Mouse (Mus musculus) C2C12 (cell line): ENCODE data around the gene Lfng. TPM values are rescaled to one million over a fixed set of nuclear protein-coding genes. Genes with fewer than 3 reads are reported as not detected.

Experiments
- H3K27me3 ChIP-seq: one replicate; pipeline ENCODE4 v1.6.1; 2011; ENCODE audit not compliant: control insufficient read depth, insufficient read depth, insufficient read length
- H3K36me3 ChIP-seq: one replicate; pipeline ENCODE4 v1.6.1; 2011; ENCODE audit not compliant: control insufficient read depth, insufficient read depth
- H3K4me3 ChIP-seq: one replicate; pipeline ENCODE4 v1.5.1; 2011; ENCODE audit warnings: mild to moderate bottlenecking, control low read depth; ENCODE audit not compliant: poor library complexity, insufficient read depth, severe bottlenecking
- H3K79me2 ChIP-seq: one replicate; pipeline ENCODE4 v1.6.1; 2011; ENCODE audit not compliant: control insufficient read depth, insufficient read depth
- H3K79me3 ChIP-seq: one replicate; pipeline ENCODE4 v1.6.1; 2011; ENCODE audit warnings: low read depth, control low read depth
- H3ac ChIP-seq: one replicate; pipeline ENCODE3; 2011; ENCODE audit warnings: low read depth; ENCODE audit not compliant: control insufficient read depth, insufficient read length
- CEBPB ChIP-seq: IDR thresholded peaks from one replicate; pipeline ENCODE4 v1.6.1; 2011; ENCODE audit warnings: low read depth, mild to moderate bottlenecking, control low read depth, moderate library complexity
- CTCF ChIP-seq: IDR thresholded peaks from one replicate; pipeline ENCODE4 v1.5.1; 2011; ENCODE audit not compliant: control insufficient read depth, insufficient read depth, insufficient read length
- FOSL1 ChIP-seq: IDR thresholded peaks from one replicate; pipeline ENCODE4 v1.8.0; 2011; ENCODE audit warnings: mild to moderate bottlenecking, low read length; ENCODE audit not compliant: poor library complexity, insufficient read depth, severe bottlenecking
- MAX ChIP-seq: IDR thresholded peaks from one replicate; pipeline ENCODE4 v1.6.1; 2011; ENCODE audit warnings: mild to moderate bottlenecking, control low read depth
- MYOD1 ChIP-seq: IDR thresholded peaks from one replicate; pipeline ENCODE4 v1.6.1; 2011; ENCODE audit warnings: low read depth; ENCODE audit not compliant: control insufficient read depth, insufficient read length
- MYOG ChIP-seq: IDR thresholded peaks from one replicate; pipeline ENCODE4 v1.6.1; 2011; ENCODE audit not compliant: control insufficient read depth, insufficient read length; ENCODE audit errors: extremely low read depth
- USF1 ChIP-seq: IDR thresholded peaks from one replicate; pipeline ENCODE4 v1.6.1; 2011; ENCODE audit warnings: low read depth, mild to moderate bottlenecking, control low read depth, moderate library complexity
- polyA plus RNA-seq: library from polyadenylated mRNA; unstranded; fragments of >200 nt; fragmentation: generic; extraction: Trizol; gene quantifications from one replicate; pipeline ENCODE4 v1.2.1, GENCODE M21; 2012; ENCODE audit warnings: missing spikeins

Lfng gene
- polyA plus RNA-seq, 1 experiment, result 18.7 TPM

- H3K79me3 ChIP-seq, result peaks cover 2% of the 10 kb centered on the region
- H3K4me3 ChIP-seq, result no peak overlapping the region
- no peaks in the 10 kb centered on the region for H3K36me3 ChIP-seq
- H3K27me3 ChIP-seq, result no peaks in the 10 kb centered on the region
- peaks cover 29% of the 10 kb centered on the region for H3K79me2 ChIP-seq
- no peak overlapping the region for H3ac ChIP-seq
- no peak for TF ChIP-seq MAX
- no peak for TF ChIP-seq MYOG
- TF ChIP-seq CEBPB, result no peak
- no peak for TF ChIP-seq MYOD1
- no peak for TF ChIP-seq FOSL1
- no peak for TF ChIP-seq USF1
- TF ChIP-seq CTCF, result no peak
Observed at GRCm38 (mm10) chr5:140649101-140649667, 42.1 kb downstream of the Lfng start.

GRCm38 (mm10) chr5:140649881-140650414 lies 42.8 kb downstream of the Lfng start:
- TF ChIP-seq MYOD1 (no peak), CEBPB (no peak), CTCF (no peak), MYOG (no peak), MAX (no peak), FOSL1 (no peak), USF1 (no peak)
- H3K79me3 ChIP-seq, result no peaks in the 10 kb centered on the region
- H3K27me3 ChIP-seq, result no peaks in the 10 kb centered on the region
- no peak overlapping the region for H3ac ChIP-seq
- no peak overlapping the region for H3K4me3 ChIP-seq
- H3K36me3 ChIP-seq, result no peaks in the 10 kb centered on the region
- H3K79me2 ChIP-seq, result peaks cover 27% of the 10 kb centered on the region

- no peak overlapping the region for H3K4me3 ChIP-seq
- peaks cover 14% of the 10 kb centered on the region for H3K79me2 ChIP-seq
- no peaks in the 10 kb centered on the region for H3K36me3 ChIP-seq
- H3ac ChIP-seq, result no peak overlapping the region
- no peaks in the 10 kb centered on the region for H3K79me3 ChIP-seq
- TF ChIP-seq CEBPB, result no peak
- no peak for TF ChIP-seq USF1
- TF ChIP-seq FOSL1, result no peak
- no peak for TF ChIP-seq MYOD1
- no peak for TF ChIP-seq MYOG
- TF ChIP-seq MAX, result no peak
- no peak for TF ChIP-seq CTCF
- H3K27me3 ChIP-seq, result no peaks in the 10 kb centered on the region
Observed at GRCm38 (mm10) chr5:140651231-140651630, 44.1 kb downstream of the Lfng start.

GRCm38 (mm10) chr5:140652587-140652986 lies 45.5 kb downstream of the Lfng start:
- Histone ChIP-seq H3K27me3 (peaks cover 3% of the 10 kb centered on the region), H3K36me3 (no peaks in the 10 kb centered on the region), H3K79me2 (peaks cover 10% of the 10 kb centered on the region), H3K79me3 (no peaks in the 10 kb centered on the region), H3ac (no peak overlapping the region), H3K4me3 (no peak overlapping the region)
- no peak for TF ChIP-seq CEBPB
- no peak for TF ChIP-seq MYOD1
- no peak for TF ChIP-seq CTCF
- TF ChIP-seq MAX, result no peak
- TF ChIP-seq FOSL1, result no peak
- TF ChIP-seq MYOG, result no peak
- no peak for TF ChIP-seq USF1

- Histone ChIP-seq H3ac (no peak overlapping the region), H3K27me3 (peaks cover 5% of the 10 kb centered on the region), H3K36me3 (no peaks in the 10 kb centered on the region), H3K79me3 (no peaks in the 10 kb centered on the region), H3K4me3 (no peak overlapping the region), H3K79me2 (no peaks in the 10 kb centered on the region)
- TF ChIP-seq MAX, result no peak
- no peak for TF ChIP-seq FOSL1
- TF ChIP-seq MYOG, result no peak
- TF ChIP-seq CEBPB, result no peak
- no peak for TF ChIP-seq USF1
- no peak for TF ChIP-seq MYOD1
- TF ChIP-seq CTCF, result no peak
Observed at GRCm38 (mm10) chr5:140654096-140654845, 47.2 kb downstream of the Lfng start.
